Mouse (Mus musculus) intestine, postnatal 0 days (tissue): ENCODE measurements at regions not wholly inside any gene's neighbourhood (a gene's known extent, or its start where the extent isn't known, plus 50 kb on each side); places are given as distances from the start of the nearest gene placed in this dataset.

ENCODE experiments used
- ATAC-seq: fragments of 200-750 bp; cut with Nextera tagmentation; 2 replicates; pipeline ENCODE4 v1.8.0; 2017; ENCODE audit warnings: mild to moderate bottlenecking, moderate TSS enrichment, moderate library complexity
- H3K27ac ChIP-seq: fragments of 300-500 bp; sonication (generic); 2 replicates; pipeline ENCODE4 v1.5.1; 2014; ENCODE audit warnings: mild to moderate bottlenecking, low read depth, low read length, moderate library complexity
- H3K27me3 ChIP-seq: fragments of 300-500 bp; sonication (generic); replicated peaks from 2 replicates; pipeline ENCODE4 v1.6.1; 2014; ENCODE audit warnings: low read length, mixed read lengths; ENCODE audit not compliant: control insufficient read depth, insufficient read depth
- H3K36me3 ChIP-seq: fragments of 300-500 bp; sonication (generic); 2 replicates; pipeline ENCODE4 v1.6.1; 2014; ENCODE audit warnings: mild to moderate bottlenecking, moderate library complexity; ENCODE audit not compliant: control insufficient read depth, insufficient read depth
- H3K4me1 ChIP-seq: fragments of 300-500 bp; sonication (generic); replicated peaks from 2 replicates; pipeline ENCODE4 v1.6.1; 2014; ENCODE audit warnings: antibody characterized with exemption, low read length, mixed read lengths; ENCODE audit not compliant: control insufficient read depth, insufficient read depth
- H3K4me2 ChIP-seq: fragments of 300-500 bp; sonication (generic); replicated peaks from 2 replicates; pipeline ENCODE4 v1.6.1; 2014; ENCODE audit warnings: low read depth, mild to moderate bottlenecking, moderate library complexity
- H3K4me3 ChIP-seq: fragments of 300-500 bp; sonication (generic); 2 replicates; pipeline ENCODE4 v1.5.1; 2014; ENCODE audit warnings: low read depth, low read length
- H3K9ac ChIP-seq: fragments of 300-500 bp; sonication (generic); 2 replicates; pipeline ENCODE4 v1.6.1; 2014; ENCODE audit warnings: mild to moderate bottlenecking, low read depth, low read length
- H3K9me3 ChIP-seq: fragments of 300-500 bp; sonication (generic); 2 replicates; pipeline ENCODE4 v1.6.1; 2016; ENCODE audit warnings: mixed run types; ENCODE audit not compliant: control insufficient read depth
- CTCF ChIP-seq: sonication (generic); IDR thresholded peaks from 2 replicates; pipeline ENCODE4 v1.5.1; 2016; ENCODE audit warnings: low read depth, mild to moderate bottlenecking, control low read depth, antibody characterized with exemption, moderate library complexity
- WGBS: fragments of 180-500 bp; shearing (Covaris S2); extraction: QIAGEN DNeasy Blood & Tissue Kit; methylation state at CpG from one replicate; pipeline ENCODE4 v1.1.7; 2014; 5-methylcytosine and 5-hydroxymethylcytosine counted together

- no peaks in the 10 kb centered on the region for H3K9me3 ChIP-seq
- no peak for TF ChIP-seq CTCF
- no peak overlapping the region for H3K27ac ChIP-seq
- H3K9ac ChIP-seq: no peak overlapping the region
- H3K4me2 ChIP-seq: no peak overlapping the region
- WGBS: 79% methylated on average over 4 of the region's 4 CpGs
- no peak for ATAC-seq
- H3K27me3 ChIP-seq: no peaks in the 10 kb centered on the region
- H3K36me3 ChIP-seq: no peaks in the 10 kb centered on the region
- H3K4me1 ChIP-seq: no peaks in the 10 kb centered on the region
- H3K4me3 ChIP-seq: no peak overlapping the region
Observed at GRCm38 (mm10) chr17:77593807-77594206, 606.2 kb upstream of the Crim1 start.

GRCm38 (mm10) chr17:77596453-77596852, 603.6 kb upstream of the Crim1 start:
- no peak overlapping the region for H3K27ac ChIP-seq
- no peak overlapping the region for H3K4me2 ChIP-seq
- H3K36me3 ChIP-seq: no peaks in the 10 kb centered on the region
- no peaks in the 10 kb centered on the region for H3K27me3 ChIP-seq
- H3K4me3 ChIP-seq: no peak overlapping the region
- no peak overlapping the region for H3K9ac ChIP-seq
- no peak for TF ChIP-seq CTCF
- no peak for ATAC-seq
- no peaks in the 10 kb centered on the region for H3K9me3 ChIP-seq
- no peaks in the 10 kb centered on the region for H3K4me1 ChIP-seq
- 73% methylated on average over 1 of the region's 1 CpGs for WGBS

- no peak for ATAC-seq
- no peak for TF ChIP-seq CTCF
- Histone ChIP-seq H3K4me1 (no peaks in the 10 kb centered on the region), H3K4me2 (no peak overlapping the region), H3K4me3 (no peak overlapping the region), H3K9me3 (no peaks in the 10 kb centered on the region), H3K27ac (no peak overlapping the region), H3K9ac (no peak overlapping the region), H3K27me3 (no peaks in the 10 kb centered on the region), H3K36me3 (no peaks in the 10 kb centered on the region)
- WGBS: 51% methylated on average over 2 of the region's 2 CpGs
Observed at GRCm38 (mm10) chr17:77623472-77623871, 576.6 kb upstream of the Crim1 start.

- WGBS: 100% methylated on average over 1 of the region's 1 CpGs
- no peak for ATAC-seq
Observed at GRCm38 (mm10) chr17:77624103-77624502, 575.9 kb upstream of the Crim1 start.

GRCm38 (mm10) chr17:77642355-77642754, 557.7 kb upstream of the Crim1 start:
- H3K4me2 ChIP-seq: no peak overlapping the region
- no peak overlapping the region for H3K9ac ChIP-seq
- H3K9me3 ChIP-seq: no peaks in the 10 kb centered on the region
- H3K4me1 ChIP-seq: no peaks in the 10 kb centered on the region
- peak; percentile 32 for TF ChIP-seq CTCF
- no peak overlapping the region for H3K4me3 ChIP-seq
- H3K36me3 ChIP-seq: no peaks in the 10 kb centered on the region
- WGBS: 71% methylated on average over 2 of the region's 2 CpGs
- no peak overlapping the region for H3K27ac ChIP-seq
- H3K27me3 ChIP-seq: no peaks in the 10 kb centered on the region
- ATAC-seq: no peak

More at GRCm38 (mm10) chr17:77624103-77624502, 575.9 kb upstream of the Crim1 start:
- no peak for TF ChIP-seq CTCF
- H3K9ac ChIP-seq: no peak overlapping the region
- no peak overlapping the region for H3K27ac ChIP-seq
- H3K4me3 ChIP-seq: no peak overlapping the region
- no peak overlapping the region for H3K4me2 ChIP-seq
- no peaks in the 10 kb centered on the region for H3K36me3 ChIP-seq
- no peaks in the 10 kb centered on the region for H3K4me1 ChIP-seq
- no peaks in the 10 kb centered on the region for H3K9me3 ChIP-seq
- no peaks in the 10 kb centered on the region for H3K27me3 ChIP-seq

- Histone ChIP-seq H3K27ac (no peak overlapping the region), H3K9ac (no peak overlapping the region), H3K36me3 (no peaks in the 10 kb centered on the region), H3K4me1 (no peaks in the 10 kb centered on the region), H3K27me3 (no peaks in the 10 kb centered on the region), H3K4me3 (no peak overlapping the region), H3K4me2 (no peak overlapping the region), H3K9me3 (no peaks in the 10 kb centered on the region)
- ATAC-seq: no peak
- 85% methylated on average over 3 of the region's 3 CpGs for WGBS
- TF ChIP-seq CTCF: no peak
Observed at GRCm38 (mm10) chr17:77648946-77649345, 551.1 kb upstream of the Crim1 start.

GRCm38 (mm10) chr17:77651861-77652260, 548.2 kb upstream of the Crim1 start:
- no peak for TF ChIP-seq CTCF
- Histone ChIP-seq H3K9ac (no peak overlapping the region), H3K9me3 (no peaks in the 10 kb centered on the region), H3K27ac (no peak overlapping the region), H3K4me3 (no peak overlapping the region), H3K27me3 (no peaks in the 10 kb centered on the region), H3K4me2 (no peak overlapping the region), H3K36me3 (no peaks in the 10 kb centered on the region), H3K4me1 (no peaks in the 10 kb centered on the region)
- no peak for ATAC-seq
